Mouse (Mus musculus): Measurements from ENCODE around the gene Lyl1. TPM values are rescaled to one million over a fixed set of nuclear protein-coding genes. Genes with fewer than 3 reads are reported as not detected.

The Lyl1 gene
- polyA plus RNA-seq, 1 experiment from 2014 or later, result 3.9 TPM

DNA sequence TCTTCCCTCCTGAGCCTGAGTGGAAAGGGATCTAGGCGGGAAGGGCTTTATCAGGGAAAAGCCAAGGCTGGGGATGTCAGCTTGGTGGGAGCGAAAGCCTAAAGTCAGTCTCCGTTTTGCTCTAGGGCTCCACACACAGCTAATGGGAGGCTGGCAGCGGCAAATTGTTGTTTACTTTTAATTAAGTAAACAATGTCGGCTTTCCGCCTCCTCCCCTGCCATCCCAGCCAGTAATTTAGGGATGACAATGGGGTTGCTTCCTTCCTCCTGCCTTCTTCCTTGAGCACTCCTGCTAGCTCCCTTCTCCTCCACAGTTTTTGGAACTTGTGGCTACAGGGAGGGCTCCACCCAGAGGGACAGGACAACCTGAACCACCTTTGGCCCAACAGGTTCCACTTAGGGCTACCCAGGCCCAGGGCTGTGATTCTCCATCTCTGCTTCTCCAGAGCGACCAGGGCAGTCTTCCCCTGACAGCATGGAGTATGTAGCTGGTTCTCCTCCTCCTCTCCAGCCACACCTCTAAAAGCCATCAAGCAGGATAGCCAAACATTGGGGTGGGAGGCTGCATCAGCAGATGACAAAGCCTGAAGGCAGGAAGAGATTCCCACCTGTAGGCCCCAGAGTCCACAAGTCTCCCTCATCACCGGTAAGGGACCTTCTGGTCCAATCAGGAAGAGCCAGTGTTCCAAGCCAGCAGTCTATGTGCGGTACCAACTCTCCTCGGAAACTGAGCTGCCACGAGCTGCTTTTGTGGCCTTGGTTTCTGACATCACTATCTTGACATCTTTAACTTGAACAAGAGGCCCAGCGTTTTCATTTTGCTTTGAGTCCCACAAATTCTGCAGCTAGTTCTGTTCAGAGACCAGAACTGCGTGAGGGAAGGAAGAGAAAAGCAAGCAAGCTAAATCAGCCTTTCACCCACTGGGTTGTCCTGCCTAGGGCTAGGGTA lies 39.9 kb downstream of the Lyl1 start:
- Histone ChIP-seq H3K27ac (peak overlapping the region; percentile 89), H3K4me3 (replicated peaks) (no peak overlapping the region), H3K4me1 (peaks cover 90% of the 10 kb centered on the region), H3K27me3 (peaks cover 97% of the 10 kb centered on the region), H3K36me3 (replicated peaks) (no peaks in the 10 kb centered on the region), H3K4me2 (no peak overlapping the region), H3K9me3 (no peaks in the 10 kb centered on the region), H3K9ac (no peak overlapping the region)
- 27% methylated on average over 13 of the region's 13 CpGs for WGBS
- ATAC-seq (ENCODE audit: low FRiP score), result no peak

DNA sequence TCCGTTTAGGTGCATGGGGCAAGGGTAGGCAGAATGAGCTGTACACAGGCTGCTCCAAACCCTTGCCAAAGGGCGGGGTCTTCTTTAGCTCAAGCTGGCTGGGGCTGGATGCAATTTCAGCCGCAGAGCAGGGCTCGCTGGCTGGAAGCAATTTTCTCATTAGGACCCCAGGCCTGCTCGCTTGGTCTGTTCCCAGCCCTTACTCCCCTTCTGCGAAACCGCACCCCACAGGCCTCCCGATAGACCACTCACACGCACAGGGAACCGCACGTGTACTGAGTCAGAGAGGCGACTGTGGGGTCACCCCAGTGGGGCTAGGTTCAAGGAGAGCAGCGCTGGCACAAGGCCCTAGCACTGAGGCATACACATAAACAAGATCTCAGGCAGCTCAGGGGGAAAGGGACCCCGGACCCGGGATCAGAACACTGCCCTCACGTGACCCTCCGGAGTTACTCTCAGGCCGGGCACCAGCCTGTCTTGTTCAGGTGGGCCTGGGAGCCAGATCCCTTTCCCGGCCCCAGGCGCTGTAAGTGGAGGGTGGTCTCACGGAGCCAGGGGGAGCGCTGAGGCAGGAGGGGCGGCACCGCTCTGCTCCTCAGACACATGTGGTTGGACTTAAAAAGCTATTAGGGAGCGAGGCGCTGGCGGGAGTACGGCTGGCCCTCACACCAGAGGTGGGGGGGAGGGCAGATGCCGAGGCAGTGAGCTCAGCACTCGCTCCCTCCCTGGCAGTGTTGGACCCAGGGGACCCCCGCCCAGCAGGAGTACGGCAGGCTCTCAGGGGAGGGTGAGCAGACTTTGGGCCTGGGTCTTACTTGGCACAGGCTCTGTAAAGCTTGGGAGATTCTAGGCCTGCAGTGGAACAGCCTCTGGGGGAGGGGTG lies 41.2 kb downstream of the Lyl1 start:
- 1% methylated on average over 32 of the region's 32 CpGs for WGBS
- peak overlapping the region; percentile 10 for H3K4me3 ChIP-seq (replicated peaks)
- peak overlapping the region; percentile 89 for H3K27ac ChIP-seq

GRCm38 (mm10) chr8:84743054-84743415 lies 41.8 kb downstream of the Lyl1 start:
- ATAC-seq (ENCODE audit: low FRiP score), result no peak
- H3K27ac ChIP-seq, result peak overlapping the region; percentile 89
- WGBS, result 6% methylated on average over 10 of the region's 10 CpGs

More for the DNA sequence above, 41.2 kb downstream of the Lyl1 start:
- ATAC-seq (ENCODE audit: low FRiP score), result peak; percentile 42
- peaks cover 98% of the 10 kb centered on the region for H3K27me3 ChIP-seq
- peak overlapping the region; percentile 50 for H3K9ac ChIP-seq
- H3K4me1 ChIP-seq, result peaks cover 90% of the 10 kb centered on the region
- no peaks in the 10 kb centered on the region for H3K9me3 ChIP-seq
- H3K36me3 ChIP-seq (replicated peaks), result no peaks in the 10 kb centered on the region
- peak overlapping the region; percentile 37 for H3K4me2 ChIP-seq

DNA sequence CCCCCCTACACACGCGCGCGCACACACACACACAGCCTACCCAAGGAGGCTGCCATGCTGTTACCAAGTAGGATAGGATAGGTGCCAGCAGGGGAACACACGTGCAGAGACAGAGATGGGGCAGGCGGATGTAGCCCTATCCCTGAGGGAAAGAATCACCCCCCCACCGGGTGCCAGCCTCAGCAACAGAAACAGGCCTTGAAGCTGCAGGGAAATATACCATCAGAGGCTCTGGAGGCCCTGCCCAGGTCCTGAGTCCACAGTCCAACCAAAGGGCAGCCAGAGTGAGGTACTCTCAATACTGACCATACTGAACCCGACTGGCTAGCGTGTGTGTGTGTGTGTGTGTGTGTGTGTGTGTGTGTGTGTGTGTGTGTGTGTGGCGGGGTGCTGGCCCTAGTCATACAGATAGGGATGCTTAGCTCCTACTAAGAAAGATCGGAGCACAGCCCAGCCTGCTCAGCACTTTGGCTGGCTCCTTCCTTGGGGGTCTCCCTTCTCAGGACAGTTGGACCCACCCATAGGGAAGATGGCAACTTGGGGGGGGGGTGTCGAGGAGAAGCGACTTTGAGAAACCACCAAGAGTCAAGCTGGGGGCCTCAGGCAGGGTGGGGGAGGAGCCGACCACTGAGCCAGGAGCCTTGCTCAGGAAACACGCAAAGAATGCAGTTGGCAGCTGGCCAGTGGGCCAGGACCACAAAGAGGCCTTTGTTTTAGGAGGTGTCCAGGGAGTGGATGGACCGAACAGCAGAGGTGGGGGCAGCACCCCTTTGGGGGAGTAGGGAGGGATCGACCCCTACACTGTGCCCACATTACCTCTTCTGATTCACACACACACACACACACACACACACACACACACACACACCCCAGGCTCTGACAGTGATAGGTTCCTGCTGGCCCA lies 42.5 kb downstream of the Lyl1 start:
- WGBS, result 5% methylated on average over 16 of the region's 17 CpGs
- Histone ChIP-seq H3K27me3 (peaks cover 98% of the 10 kb centered on the region), H3K4me3 (replicated peaks) (no peak overlapping the region), H3K27ac (peak overlapping the region; percentile 89), H3K9me3 (no peaks in the 10 kb centered on the region), H3K4me2 (peak overlapping the region; percentile 37), H3K36me3 (replicated peaks) (no peaks in the 10 kb centered on the region), H3K4me1 (peaks cover 77% of the 10 kb centered on the region), H3K9ac (peak overlapping the region; percentile 44)
- ATAC-seq (ENCODE audit: low FRiP score), result peak; percentile 74

More at GRCm38 (mm10) chr8:84743054-84743415, 41.8 kb downstream of the Lyl1 start:
- peak overlapping the region; percentile 37 for H3K4me2 ChIP-seq
- peaks cover 85% of the 10 kb centered on the region for H3K4me1 ChIP-seq
- H3K4me3 ChIP-seq (replicated peaks), result peak overlapping the region; percentile 10
- no peaks in the 10 kb centered on the region for H3K36me3 ChIP-seq (replicated peaks)
- H3K27me3 ChIP-seq, result peaks cover 98% of the 10 kb centered on the region
- H3K9me3 ChIP-seq, result no peaks in the 10 kb centered on the region
- H3K9ac ChIP-seq, result peak overlapping the region; percentile 50

GRCm38 (mm10) chr8:84745032-84745925 lies 44.0 kb downstream of the Lyl1 start:
- H3K36me3 ChIP-seq (replicated peaks), result no peaks in the 10 kb centered on the region; the same call in 1 of the 2 replicates
- peak overlapping the region; percentile 44; the same call in 1 of the 2 replicates for H3K9ac ChIP-seq
- H3K9me3 ChIP-seq, result no peaks in the 10 kb centered on the region
- H3K4me2 ChIP-seq, result peak overlapping the region; percentile 28
- no peak overlapping the region for H3K4me3 ChIP-seq (replicated peaks)
- ATAC-seq (ENCODE audit: low FRiP score), result no peak
- 4% methylated on average over 15 of the region's 17 CpGs for WGBS
- peaks cover 98% of the 10 kb centered on the region for H3K27me3 ChIP-seq
- peaks cover 72% of the 10 kb centered on the region for H3K4me1 ChIP-seq
- peak overlapping the region; percentile 89 for H3K27ac ChIP-seq

DNA sequence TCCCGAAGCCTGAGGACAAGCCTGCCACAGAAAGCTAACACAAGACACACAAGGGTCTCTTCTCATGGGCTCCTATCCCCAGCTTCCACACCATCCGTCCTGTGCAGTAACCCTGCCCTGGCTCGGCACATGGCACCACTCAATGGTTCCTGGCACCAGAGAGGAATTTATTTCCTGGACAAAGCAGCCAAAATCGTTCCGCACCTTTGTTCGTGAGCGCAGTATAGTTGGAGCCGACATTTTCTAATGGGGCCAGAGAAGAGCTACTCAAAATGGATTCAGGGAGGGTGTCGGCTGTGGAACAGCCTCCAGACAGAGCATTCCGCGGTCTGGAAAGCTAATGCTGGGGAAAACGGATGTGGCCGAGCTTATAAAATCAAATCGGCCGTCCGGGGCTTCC lies 48.3 kb downstream of the Lyl1 start:
- no peak for ATAC-seq (ENCODE audit: low FRiP score)
- H3K4me2 ChIP-seq, result no peak overlapping the region
- H3K27me3 ChIP-seq, result peaks cover 99% of the 10 kb centered on the region
- 71% methylated on average over 16 of the region's 16 CpGs for WGBS
- no peak overlapping the region for H3K4me3 ChIP-seq (replicated peaks)
- no peak overlapping the region for H3K27ac ChIP-seq
- no peak overlapping the region for H3K9ac ChIP-seq
- peaks cover 47% of the 10 kb centered on the region for H3K4me1 ChIP-seq
- no peaks in the 10 kb centered on the region for H3K9me3 ChIP-seq
- no peaks in the 10 kb centered on the region; the same call in 1 of the 2 replicates for H3K36me3 ChIP-seq (replicated peaks)

DNA sequence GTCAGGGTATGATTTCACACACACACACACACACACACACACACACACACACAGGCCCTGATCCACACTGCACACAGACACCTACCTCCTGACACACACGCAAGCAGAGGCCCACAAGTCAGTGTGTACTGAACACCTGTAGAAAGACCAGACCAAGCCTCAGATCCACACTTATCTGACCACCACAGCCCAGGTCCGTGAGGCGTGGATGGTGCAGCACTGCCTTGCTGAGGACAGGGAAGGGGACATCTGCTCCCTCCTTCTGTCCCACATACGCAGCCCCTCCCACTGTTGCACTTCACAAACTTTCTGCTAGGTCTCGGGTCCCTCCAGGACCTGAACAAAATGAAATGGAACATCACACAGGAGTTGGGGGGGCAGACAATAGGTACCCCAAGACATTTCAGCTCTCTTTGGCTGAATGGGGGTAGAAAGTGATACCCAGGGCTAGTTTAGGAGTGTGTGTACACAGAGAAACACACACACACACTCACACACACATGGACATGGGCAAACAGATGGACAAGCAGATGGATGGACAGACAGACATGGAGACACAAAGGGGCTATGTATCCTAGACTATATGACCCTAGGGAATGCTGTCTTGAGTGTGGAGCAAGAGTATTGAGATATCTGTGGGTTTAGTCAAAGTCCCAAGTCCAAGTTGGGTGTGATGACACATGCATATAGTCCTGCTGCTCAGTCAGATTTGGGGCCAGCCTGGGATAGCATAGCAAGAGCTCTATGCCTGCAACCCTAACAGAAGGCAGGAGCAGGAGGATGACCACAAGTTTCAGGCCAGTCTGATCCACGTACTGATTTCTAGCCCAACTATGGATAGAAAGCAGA lies 51.7 kb downstream of the Lyl1 start:
- H3K27ac ChIP-seq, result 0 out of 2 replicates have a peak overlapping the region, but pooled peaks have one; percentile 5
- H3K36me3 ChIP-seq (replicated peaks), result peaks cover 13% of the 10 kb centered on the region
- H3K9me3 ChIP-seq, result no peaks in the 10 kb centered on the region
- 75% methylated on average over 6 of the region's 6 CpGs for WGBS
- no peak for ATAC-seq (ENCODE audit: low FRiP score)
- H3K4me3 ChIP-seq (replicated peaks), result no peak overlapping the region
- no peak overlapping the region for H3K9ac ChIP-seq
- no peak overlapping the region for H3K4me2 ChIP-seq
- H3K4me1 ChIP-seq, result peaks cover 31% of the 10 kb centered on the region
- H3K27me3 ChIP-seq, result peaks cover 91% of the 10 kb centered on the region

Other genes starting within 250 kb of the Lyl1 start
- 53.7 and 62.2 TPM in 2 replicates for gene Ier2, start 38.6 kb upstream of the Lyl1 start, polyA plus RNA-seq (2016; fragmentation: Nextera tagmentation; extraction: Ambion mirVana)
- 55.4 and 59.6 TPM in 2 replicates for gene Trmt1, start 15.2 kb upstream of the Lyl1 start, polyA plus RNA-seq (2016; fragmentation: Nextera tagmentation; extraction: Ambion mirVana)
- gene Nacc1, start 13.6 kb upstream of the Lyl1 start, polyA plus RNA-seq (2016; fragmentation: Nextera tagmentation; extraction: Ambion mirVana), result 22.8 and 26.6 TPM in 2 replicates
- gene G430095P16Rik, start 21.6 kb downstream of the Lyl1 start, polyA plus RNA-seq (2016; fragmentation: Nextera tagmentation; extraction: Ambion mirVana), result 2.2 and 3.5 TPM in 2 replicates
- 31.9 and 33.2 TPM in 2 replicates for gene Nfix, start 98.9 kb downstream of the Lyl1 start, polyA plus RNA-seq (2016; fragmentation: Nextera tagmentation; extraction: Ambion mirVana)
- gene Dand5, start 121.4 kb downstream of the Lyl1 start, polyA plus RNA-seq (2016; fragmentation: Nextera tagmentation; extraction: Ambion mirVana), result 5.3 and 5.6 TPM in 2 replicates
- 43.0 and 44.8 TPM in 2 replicates for gene Gadd45gip1, start 130.1 kb downstream of the Lyl1 start, polyA plus RNA-seq (2016; fragmentation: Nextera tagmentation; extraction: Ambion mirVana)
- gene Rad23a, start 139.2 kb downstream of the Lyl1 start, polyA plus RNA-seq (2016; fragmentation: Nextera tagmentation; extraction: Ambion mirVana), result 108 and 118 TPM in 2 replicates
- gene Calr, start 145.5 kb downstream of the Lyl1 start, polyA plus RNA-seq (2016; fragmentation: Nextera tagmentation; extraction: Ambion mirVana), result 619 TPM in 2 replicates
- gene Farsa, start 155.5 kb downstream of the Lyl1 start, polyA plus RNA-seq (2016; fragmentation: Nextera tagmentation; extraction: Ambion mirVana), result 110 and 111 TPM in 2 replicates
- gene Syce2, start 170.7 kb downstream of the Lyl1 start, polyA plus RNA-seq (2016; fragmentation: Nextera tagmentation; extraction: Ambion mirVana), result 76.7 and 82.9 TPM in 2 replicates
- gene Gcdh, start 192.5 kb downstream of the Lyl1 start, polyA plus RNA-seq (2016; fragmentation: Nextera tagmentation; extraction: Ambion mirVana), result 31.1 and 33.2 TPM in 2 replicates
- 2.4 and 3.5 TPM in 2 replicates for gene Klf1, start 200.5 kb downstream of the Lyl1 start, polyA plus RNA-seq (2016; fragmentation: Nextera tagmentation; extraction: Ambion mirVana)
- gene Dnase2a, start 207.1 kb downstream of the Lyl1 start, polyA plus RNA-seq (2016; fragmentation: Nextera tagmentation; extraction: Ambion mirVana), result 8.7 and 9.8 TPM in 2 replicates
- 29.3 and 35.3 TPM in 2 replicates for gene Mast1, start 235.9 kb downstream of the Lyl1 start, polyA plus RNA-seq (2016; fragmentation: Nextera tagmentation; extraction: Ambion mirVana)
- 0.88 and 1.6 TPM in 2 replicates for gene Rtbdn, start 245.5 kb downstream of the Lyl1 start, polyA plus RNA-seq (2016; fragmentation: Nextera tagmentation; extraction: Ambion mirVana)